Mouse (Mus musculus) small intestine, adult 2 months (tissue): ENCODE results near the gene Sim2. TPM values are rescaled to one million over a fixed set of nuclear protein-coding genes. Genes with fewer than 3 reads are reported as not detected.

Experiments
- H3K27ac ChIP-seq: fragments of 200-500 bp; 2 replicates; pipeline ENCODE4 v1.5.1; 2012; ENCODE audit warnings: low read depth, low read length, control low read depth, inconsistent platforms; ENCODE audit not compliant: insufficient read depth
- H3K27me3 ChIP-seq: fragments of 200-500 bp; 2 replicates; pipeline ENCODE4 v1.6.1; 2012; ENCODE audit warnings: mild to moderate bottlenecking, moderate library complexity, low read length, inconsistent platforms; ENCODE audit not compliant: control insufficient read depth, insufficient read depth
- H3K36me3 ChIP-seq: fragments of 200-500 bp; 2 replicates; pipeline ENCODE4 v1.6.1; 2012; ENCODE audit warnings: mild to moderate bottlenecking, low read length, control low read depth, inconsistent platforms; ENCODE audit not compliant: control insufficient read depth, insufficient read depth
- H3K4me1 ChIP-seq: fragments of 200-500 bp; 2 replicates; pipeline ENCODE4 v1.6.1; 2012; ENCODE audit warnings: low read length, inconsistent platforms, mixed read lengths; ENCODE audit not compliant: control insufficient read depth, insufficient read depth, insufficient read length
- H3K4me3 ChIP-seq: fragments of 200-500 bp; 2 replicates; pipeline ENCODE4 v1.5.1; 2012; ENCODE audit warnings: low read depth, mild to moderate bottlenecking, control low read depth, inconsistent platforms, low read length, moderate library complexity
- CTCF ChIP-seq: fragments of 200-500 bp; IDR thresholded peaks from 2 replicates; pipeline ENCODE4 v1.5.1; 2012; ENCODE audit warnings: low read depth, mild to moderate bottlenecking, control low read depth, inconsistent platforms, low read length, moderate library complexity, mixed read lengths; ENCODE audit not compliant: insufficient replicate concordance, insufficient read length; ENCODE audit errors: extremely low read depth
- POLR2A ChIP-seq: fragments of 200-500 bp; IDR thresholded peaks from 2 replicates; pipeline ENCODE4 v1.6.1; 2012; ENCODE audit warnings: low read depth, mild to moderate bottlenecking, control low read depth, inconsistent platforms, low read length, moderate library complexity
- WGBS: fragments of 180-500 bp; shearing (Covaris S2); methylation state at CpG from one replicate; pipeline ENCODE4 v1.1.7; 2018; 5-methylcytosine and 5-hydroxymethylcytosine counted together
- polyA plus RNA-seq: library from polyadenylated mRNA; depleted of rRNA; stranded (reverse); fragments of >200 nt; gene quantifications from 2 replicates; pipeline ENCODE4 v1.2.3, GENCODE M21; 2012

The Sim2 gene
- polyA plus RNA-seq, 1 experiment, result not detected

DNA sequence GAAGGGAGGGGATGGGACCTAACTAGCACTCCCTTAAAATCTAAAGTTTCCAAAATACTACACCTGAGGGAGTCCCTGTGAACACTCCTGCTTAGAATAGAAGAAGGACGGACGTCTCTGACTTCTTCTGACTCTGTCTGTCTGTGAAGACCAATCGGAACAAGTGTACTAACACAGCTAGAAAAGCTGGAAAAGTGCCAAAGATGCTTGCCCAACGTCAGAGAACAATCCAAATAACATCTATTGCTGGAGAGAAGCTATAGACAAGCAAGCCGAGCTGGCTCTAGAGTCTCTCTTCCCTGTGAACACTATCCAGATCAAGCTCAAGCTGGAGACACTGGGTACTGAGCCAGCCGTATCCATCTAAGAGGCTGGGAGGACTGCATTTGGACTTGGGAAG, 18.0 kb upstream of the Sim2 start:
- Histone ChIP-seq H3K27me3 (0 out of 2 replicates have a peak, but pooled peaks cover 4% of the 10 kb centered on the region), H3K27ac (no peak overlapping the region), H3K4me1 (no peaks in the 10 kb centered on the region), H3K36me3 (no peaks in the 10 kb centered on the region), H3K4me3 (no peak overlapping the region)
- 52% methylated on average over 6 of the region's 6 CpGs for WGBS
- TF ChIP-seq CTCF (no peak), POLR2A (no peak)

GRCm38 (mm10) chr16:94067280-94067679, 17.5 kb upstream of the Sim2 start:
- Histone ChIP-seq H3K4me1 (no peaks in the 10 kb centered on the region), H3K4me3 (no peak overlapping the region), H3K27me3 (0 out of 2 replicates have a peak, but pooled peaks cover 4% of the 10 kb centered on the region), H3K27ac (no peak overlapping the region), H3K36me3 (no peaks in the 10 kb centered on the region)
- TF ChIP-seq CTCF (no peak), POLR2A (no peak)
- WGBS, result 60% methylated on average over 5 of the region's 5 CpGs

- WGBS, result 87% methylated on average over 5 of the region's 5 CpGs
These were observed 15.7 kb upstream of the Sim2 start for GRCm38 (mm10) chr16:94069061-94069460.

DNA sequence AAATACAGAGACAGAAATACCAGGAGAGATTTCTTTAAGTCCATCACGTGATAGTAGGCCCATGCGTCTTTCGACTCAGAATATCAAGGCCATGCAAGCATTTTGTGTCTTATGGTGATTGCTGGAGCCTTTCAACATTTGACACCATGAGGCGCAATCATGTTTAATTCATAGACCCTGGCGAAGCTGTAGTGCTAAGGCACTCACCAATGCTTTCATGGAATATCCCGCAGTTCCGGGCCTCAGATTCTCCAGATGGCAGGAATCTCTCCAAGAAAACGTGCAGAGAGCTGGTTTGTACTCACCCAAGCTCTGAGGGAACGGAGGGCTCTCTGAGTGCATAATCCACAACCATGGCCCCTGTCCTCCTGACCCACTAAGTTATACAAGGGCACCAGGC, 13.8 kb upstream of the Sim2 start:
- no peak for TF ChIP-seq POLR2A
- TF ChIP-seq CTCF, result no peak
- H3K4me1 ChIP-seq, result no peaks in the 10 kb centered on the region
- H3K36me3 ChIP-seq, result no peaks in the 10 kb centered on the region
- H3K4me3 ChIP-seq, result no peak overlapping the region
- WGBS, result 89% methylated on average over 9 of the region's 9 CpGs
- no peak overlapping the region for H3K27ac ChIP-seq
- H3K27me3 ChIP-seq, result 0 out of 2 replicates have a peak, but pooled peaks cover 11% of the 10 kb centered on the region

More at GRCm38 (mm10) chr16:94069061-94069460, 15.7 kb upstream of the Sim2 start:
- TF ChIP-seq POLR2A (no peak), CTCF (no peak)
- Histone ChIP-seq H3K27ac (no peak overlapping the region), H3K4me1 (no peaks in the 10 kb centered on the region), H3K4me3 (no peak overlapping the region), H3K27me3 (0 out of 2 replicates have a peak, but pooled peaks cover 6% of the 10 kb centered on the region), H3K36me3 (no peaks in the 10 kb centered on the region)

GRCm38 (mm10) chr16:94071468-94071867, 13.3 kb upstream of the Sim2 start:
- H3K27ac ChIP-seq, result no peak overlapping the region
- WGBS, result 42% methylated on average over 8 of the region's 8 CpGs
- TF ChIP-seq CTCF (no peak), POLR2A (no peak)
- H3K27me3 ChIP-seq, result peaks cover 15% of the 10 kb centered on the region; the same call in 1 of the 2 replicates
- H3K36me3 ChIP-seq, result no peaks in the 10 kb centered on the region
- no peak overlapping the region for H3K4me3 ChIP-seq
- H3K4me1 ChIP-seq, result no peaks in the 10 kb centered on the region

DNA sequence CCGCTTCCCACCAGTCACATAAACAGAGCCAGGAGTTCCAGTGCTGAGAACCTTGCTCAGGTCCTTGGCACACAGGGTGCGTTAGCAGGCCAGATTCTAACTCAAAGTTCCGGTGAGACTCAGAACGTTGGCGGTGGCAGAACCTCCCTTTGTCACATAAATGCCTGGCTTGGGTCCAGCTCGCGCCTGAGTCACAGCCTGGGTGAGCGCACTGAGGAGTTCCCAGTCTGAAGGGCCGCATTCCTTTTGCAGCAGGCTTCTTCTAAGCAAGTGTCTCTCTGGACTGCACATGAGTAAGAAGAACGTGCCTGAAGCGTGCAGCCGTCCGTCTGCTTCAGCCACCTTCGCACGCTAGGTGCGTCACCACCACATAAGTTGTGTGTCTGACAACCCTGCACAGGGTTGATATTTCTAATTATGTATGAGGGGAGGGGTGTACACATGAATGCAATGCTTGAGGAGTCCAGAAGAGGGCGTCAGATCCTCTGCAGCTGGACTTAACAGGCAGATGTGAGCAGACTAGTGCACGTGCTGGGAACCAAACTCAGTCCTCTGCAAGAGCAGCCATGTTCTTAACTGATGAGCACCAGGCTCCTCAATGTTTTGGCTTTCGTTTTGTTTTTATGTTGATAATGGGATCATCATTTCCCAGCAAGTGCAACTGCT, 9.2 kb upstream of the Sim2 start:
- WGBS, result 46% methylated on average over 19 of the region's 19 CpGs
- no peak overlapping the region for H3K27ac ChIP-seq
- H3K36me3 ChIP-seq, result no peaks in the 10 kb centered on the region
- no peak for TF ChIP-seq POLR2A
- TF ChIP-seq CTCF, result no peak
- H3K4me3 ChIP-seq, result no peak overlapping the region
- H3K27me3 ChIP-seq, result peaks cover 50% of the 10 kb centered on the region
- H3K4me1 ChIP-seq, result no peaks in the 10 kb centered on the region

DNA sequence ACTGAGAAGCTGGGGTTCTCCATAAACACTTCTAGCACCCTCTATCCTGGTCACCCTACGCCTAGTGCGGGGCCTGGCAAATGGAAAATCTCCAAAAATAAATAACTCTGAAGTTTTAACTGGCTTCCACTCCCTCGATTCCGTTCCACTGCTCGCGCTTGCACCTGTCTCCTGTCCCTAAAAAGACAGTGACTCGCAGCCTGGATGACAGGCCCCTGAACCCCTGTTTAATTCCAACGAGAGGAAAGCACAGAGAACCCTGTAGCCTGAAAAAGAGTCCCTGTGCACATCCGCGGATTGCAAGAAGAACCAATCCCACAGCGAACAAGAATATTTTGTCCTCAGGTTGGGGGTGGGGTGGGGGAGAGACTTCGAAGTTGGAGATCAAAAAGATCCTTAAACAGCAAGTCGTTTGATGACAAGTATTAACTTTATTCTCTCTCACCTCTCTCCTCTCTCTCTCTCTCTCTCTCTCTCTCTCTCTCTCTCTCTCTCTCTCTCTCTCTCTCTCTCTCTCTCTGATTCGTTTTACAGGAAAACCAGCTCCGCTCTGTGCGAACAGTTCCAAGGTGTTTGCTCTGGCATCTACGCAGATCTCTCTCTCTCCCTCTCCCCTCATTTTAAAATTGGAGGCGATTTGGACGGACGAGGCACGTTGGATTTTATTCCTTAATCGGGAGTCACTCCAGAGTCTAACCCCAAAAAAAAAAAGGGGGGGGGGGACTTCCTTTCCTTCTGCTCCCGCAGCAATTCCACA, 6.2 kb upstream of the Sim2 start:
- TF ChIP-seq CTCF (no peak), POLR2A (no peak)
- H3K27ac ChIP-seq, result no peak overlapping the region
- 9% methylated on average over 23 of the region's 23 CpGs for WGBS
- H3K27me3 ChIP-seq, result peaks cover 70% of the 10 kb centered on the region
- no peaks in the 10 kb centered on the region for H3K36me3 ChIP-seq
- H3K4me1 ChIP-seq, result no peaks in the 10 kb centered on the region
- H3K4me3 ChIP-seq, result no peak overlapping the region
